Mouse (Mus musculus) heart, postnatal 36 days (tissue): ENCODE data around the gene Tgfbr1. TPM values are rescaled to one million over a fixed set of nuclear protein-coding genes. Genes with fewer than 3 reads are reported as not detected.
"Not testable (repeated sequence)": the region's sequence is repeated elsewhere in the genome, so short reads cannot be mapped to it uniquely, and the experiment has no call there.

ENCODE experiments used
- DNase-seq, 2 experiments: peaks; one replicate each; pipeline ENCODE4 v3.0.0; 2021 to 2022
- intact Hi-C: fragments of 180-260 bp; cut with DNase I; formaldehyde crosslinking; loops from one replicate; pipeline ENCODE4 v1.15.1; 2025
- total RNA-seq, 2 experiments: library from RNA; stranded (reverse); gene quantifications; 2 replicates each; pipeline ENCODE4 v1.2.3; 2021

Tgfbr1 gene
- total RNA-seq, 2 experiments from 2014 or later, result 16.2 to 18.7 TPM

GRCm38 (mm10) chr4:47342632-47343031 is 10.4 kb upstream of the Tgfbr1 start:
- intact Hi-C loops, result no loop called here
- DNase-seq, result no peak

- intact Hi-C loops, result no loop called here
Measured at GRCm38 (mm10) chr4:47347022-47347421, 6.0 kb upstream of the Tgfbr1 start.

GRCm38 (mm10) chr4:47349759-47350158 is 3.3 kb upstream of the Tgfbr1 start:
- intact Hi-C loops, result loop anchor here (2.0 to 10.0 kb wide), 3 partner anchors 35 to 695 kb away; partner anchors contain the start of genes Alg2, Nr4a3 and Sec61b
- DNase-seq, result no peak

More at GRCm38 (mm10) chr4:47347022-47347421, 6.0 kb upstream of the Tgfbr1 start:
- DNase-seq, result no peak

- peak in 1 of 2 experiments; percentile 20 for DNase-seq
- intact Hi-C loops, result loop anchor here (2.0 to 10.0 kb wide), 3 partner anchors 45 to 693 kb away; partner anchors contain the start of genes Alg2, Nr4a3 and Sec61b
Measured at GRCm38 (mm10) chr4:47351386-47352049, 1.5 kb upstream of the Tgfbr1 start.

- intact Hi-C loops, result loop anchor here (2.0 to 10.0 kb wide), 3 partner anchors 45 to 693 kb away; partner anchors contain the start of genes Alg2, Nr4a3 and Sec61b
- peak; percentile 51 to 70 for DNase-seq
Measured at GRCm38 (mm10) chr4:47352061-47352661, 861 bp upstream of the Tgfbr1 start.

GRCm38 (mm10) chr4:47353416-47354111 is 542 bp downstream of the Tgfbr1 start:
- DNase-seq, result peak in 1 of 2 experiments; percentile 74
- intact Hi-C loops, result loop anchor here (2.0 to 10.0 kb wide), 3 partner anchors 43 to 691 kb away; partner anchors contain the start of genes Alg2, Nr4a3 and Sec61b

GRCm38 (mm10) chr4:47354304-47354703 is 1.3 kb downstream of the Tgfbr1 start:
- intact Hi-C loops, result loop anchor here (10.0 kb wide), 2 partner anchors 120 to 690 kb away; partner anchors contain the start of genes Alg2, Nr4a3 and Sec61b

GRCm38 (mm10) chr4:47362662-47363061 is 9.6 kb downstream of the Tgfbr1 start:
- intact Hi-C loops, result no loop called here
- no peak for DNase-seq

More at GRCm38 (mm10) chr4:47354304-47354703, 1.3 kb downstream of the Tgfbr1 start:
- DNase-seq, result no peak

- intact Hi-C loops, result no loop called here
- DNase-seq, result no peak
Measured at GRCm38 (mm10) chr4:47363134-47363533, 10.1 kb downstream of the Tgfbr1 start.

- no peak for DNase-seq
- intact Hi-C loops, result no loop called here
Measured at GRCm38 (mm10) chr4:47368717-47369116, 15.7 kb downstream of the Tgfbr1 start.

GRCm38 (mm10) chr4:47378716-47379115 is 25.7 kb downstream of the Tgfbr1 start:
- intact Hi-C loops, result no loop called here

GRCm38 (mm10) chr4:47382426-47382825 is 29.4 kb downstream of the Tgfbr1 start:
- no peak for DNase-seq
- intact Hi-C loops, result no loop called here

More at GRCm38 (mm10) chr4:47378716-47379115, 25.7 kb downstream of the Tgfbr1 start:
- DNase-seq, result no peak

GRCm38 (mm10) chr4:47391926-47392325 is 38.9 kb downstream of the Tgfbr1 start:
- intact Hi-C loops, DNase-seq: not testable (repeated sequence)

GRCm38 (mm10) chr4:47396251-47396650 is 43.2 kb downstream of the Tgfbr1 start:
- intact Hi-C loops, result loop anchor here (2.0 to 5.0 kb wide), 3 partner anchors 43 to 144 kb away; partner anchors contain the start of gene Tgfbr1
- no peak for DNase-seq

GRCm38 (mm10) chr4:47397951-47398687 is 45.1 kb downstream of the Tgfbr1 start:
- DNase-seq, result no peak
- intact Hi-C loops, result loop anchor here (2.0 to 5.0 kb wide), 4 partner anchors 45 to 275 kb away; partner anchors contain the start of gene Tgfbr1

GRCm38 (mm10) chr4:47399824-47400223 is 46.8 kb downstream of the Tgfbr1 start:
- intact Hi-C loops, result loop anchor here (2.0 to 5.0 kb wide), 3 partner anchors 88 to 277 kb away; no protein-coding TSS in a partner anchor
- peak in 1 of 2 experiments; percentile 33 for DNase-seq

- DNase-seq, result no peak
- intact Hi-C loops, result no loop called here
Measured at GRCm38 (mm10) chr4:47400314-47400713, 47.3 kb downstream of the Tgfbr1 start.

- DNase-seq, result no peak
Measured at GRCm38 (mm10) chr4:47402200-47402599, 49.2 kb downstream of the Tgfbr1 start.

GRCm38 (mm10) chr4:47404536-47404935 is 51.5 kb downstream of the Tgfbr1 start:
- intact Hi-C loops, result no loop called here
- no peak for DNase-seq

More at GRCm38 (mm10) chr4:47402200-47402599, 49.2 kb downstream of the Tgfbr1 start:
- intact Hi-C loops, result no loop called here

GRCm38 (mm10) chr4:47407161-47407560 is 54.1 kb downstream of the Tgfbr1 start:
- intact Hi-C loops, result no loop called here
- DNase-seq, result no peak
